Mouse (Mus musculus): ENCODE data around the gene Cadm4. TPM values are rescaled to one million over a fixed set of nuclear protein-coding genes. Genes with fewer than 3 reads are reported as not detected.

Cadm4 gene
- polyA plus RNA-seq, 1 experiment from 2014 or later: 1.8 TPM

DNA sequence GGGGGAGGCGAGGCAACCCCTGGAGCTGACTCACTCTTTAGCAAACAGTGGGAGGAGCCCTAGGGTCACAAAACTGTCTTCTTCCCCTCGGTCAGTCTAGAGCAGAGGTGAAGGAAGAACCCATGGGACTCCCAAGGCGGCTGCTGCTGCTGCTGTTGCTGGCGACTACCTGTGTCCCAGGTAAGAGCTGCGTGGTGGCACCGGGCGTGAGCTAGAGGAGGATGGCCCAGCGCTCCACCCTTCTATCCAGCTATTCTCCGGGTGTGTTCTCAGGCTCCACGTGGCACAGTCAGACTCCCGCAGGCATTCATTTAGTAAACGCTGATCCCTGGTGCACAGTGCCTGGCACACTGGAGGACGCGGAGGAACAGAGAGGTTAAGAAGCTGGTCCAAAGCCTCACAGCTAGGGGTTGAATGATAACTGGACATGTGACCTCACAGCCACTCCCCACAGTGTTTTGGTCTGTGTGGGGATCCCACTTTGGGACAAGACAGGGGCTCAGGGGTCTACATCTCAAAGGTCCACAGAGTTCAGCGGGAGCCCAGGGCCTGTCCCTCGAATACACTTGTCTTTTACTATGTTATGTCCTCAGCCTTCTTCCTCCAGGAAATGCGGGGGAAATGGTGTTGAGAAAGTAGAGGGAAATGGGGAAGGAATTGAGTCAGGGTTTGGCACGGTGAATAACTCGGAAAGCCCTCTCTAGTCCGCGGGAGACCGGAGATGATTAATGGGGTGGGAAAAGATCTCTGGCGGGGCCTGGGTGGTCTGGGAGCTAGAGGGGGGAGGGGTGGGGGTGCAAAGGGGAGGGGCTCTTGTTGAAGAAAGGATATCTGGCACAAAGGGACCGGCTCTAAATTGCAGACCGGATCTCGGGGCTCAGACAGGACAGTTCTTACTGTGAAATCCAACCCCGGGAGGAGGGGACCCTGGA, 19.2 kb upstream of the Cadm4 start, which contains the start of gene Plaur:
Plaur (plus strand) TSS at position 97 of the 932 bp plus-strand sequence.
- peak within 1 kb of the TSS; percentile 54 for H3K4me3 ChIP-seq (ENCODE audit: low read length)
- peaks cover 6% of the 10 kb centered on the region; the same call in 1 of the 2 replicates for H3K36me3 ChIP-seq (ENCODE audit: control insufficient read depth, insufficient read depth, low read length)
- H3K4me1 ChIP-seq (replicated peaks; ENCODE audit: control insufficient read depth, insufficient read depth, low read length): peaks cover 20% of the 10 kb centered on the region
- peak within 1 kb of the TSS; percentile 58 for H3K9ac ChIP-seq (ENCODE audit: low read length)
- peak within 1 kb of the TSS; percentile 63 for H3K4me2 ChIP-seq (ENCODE audit: low read depth, low read length)
- no peaks in the 10 kb centered on the region for H3K9me3 ChIP-seq (ENCODE audit: control insufficient read depth, low read length)
- H3K27me3 ChIP-seq (ENCODE audit: control insufficient read depth, insufficient read depth, low read depth, low read length): no peaks in the 10 kb centered on the region
- peak within 1 kb of the TSS; percentile 92 for H3K27ac ChIP-seq (ENCODE audit: low read length)
- WGBS: 1% methylated on average over 27 of the region's 27 CpGs
- peak; percentile 79 for ATAC-seq (ENCODE audit: low read depth)

DNA sequence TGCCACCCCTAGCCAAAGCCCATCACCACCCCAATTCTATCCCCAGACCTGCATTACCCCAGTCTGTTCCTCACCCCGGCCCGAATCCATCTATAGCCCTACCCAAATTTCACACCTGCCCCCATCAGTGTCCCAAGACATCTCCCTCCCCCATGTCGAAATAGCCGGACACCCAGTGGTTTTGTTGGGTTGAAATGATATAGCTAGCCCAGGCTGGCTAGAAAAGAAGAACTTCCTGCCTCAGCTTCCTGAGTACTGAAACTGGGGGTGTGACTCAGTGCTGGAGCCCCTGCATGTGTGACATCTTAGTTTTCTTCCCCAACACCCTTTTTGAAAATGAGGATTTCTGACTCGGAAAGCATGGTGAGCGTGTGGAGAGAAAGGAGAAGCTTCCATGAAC, 15.0 kb upstream of the Cadm4 start:
- Histone ChIP-seq H3K4me2 (ENCODE audit: low read depth, low read length) (no peak overlapping the region), H3K27me3 (ENCODE audit: control insufficient read depth, insufficient read depth, low read depth, low read length) (no peaks in the 10 kb centered on the region), H3K36me3 (ENCODE audit: control insufficient read depth, insufficient read depth, low read length) (peaks cover 20% of the 10 kb centered on the region), H3K27ac (ENCODE audit: low read length) (no peak overlapping the region), H3K9ac (ENCODE audit: low read length) (no peak overlapping the region), H3K9me3 (ENCODE audit: control insufficient read depth, low read length) (peaks cover 4% of the 10 kb centered on the region), H3K4me1 (replicated peaks; ENCODE audit: control insufficient read depth, insufficient read depth, low read length) (peaks cover 6% of the 10 kb centered on the region), H3K4me3 (ENCODE audit: low read length) (no peak overlapping the region)
- no peak for ATAC-seq (ENCODE audit: low read depth)
- WGBS: 79% methylated on average over 6 of the region's 6 CpGs

DNA sequence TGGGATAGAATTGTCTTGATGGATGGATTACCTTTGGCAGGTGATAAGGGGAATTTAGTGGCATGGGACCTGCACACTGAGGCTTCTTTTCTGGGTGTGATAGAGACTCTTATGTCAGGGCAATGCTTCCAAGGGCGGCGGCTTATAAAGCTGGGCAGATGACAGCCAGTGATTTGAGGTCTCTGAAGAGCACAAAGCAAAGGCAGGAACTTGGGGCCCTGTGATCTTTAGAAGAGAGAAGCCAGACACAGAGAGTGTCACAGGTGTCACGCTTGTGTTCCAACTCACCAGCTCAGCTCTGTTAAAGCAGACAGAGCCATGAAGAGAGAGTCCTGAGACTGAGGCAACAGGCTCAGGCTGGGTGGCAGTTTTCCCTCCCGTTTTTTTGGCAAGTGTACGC, 13.9 kb upstream of the Cadm4 start:
- Histone ChIP-seq H3K27ac (ENCODE audit: low read length) (no peak overlapping the region), H3K4me3 (ENCODE audit: low read length) (no peak overlapping the region), H3K36me3 (ENCODE audit: control insufficient read depth, insufficient read depth, low read length) (peaks cover 31% of the 10 kb centered on the region), H3K9ac (ENCODE audit: low read length) (no peak overlapping the region), H3K27me3 (ENCODE audit: control insufficient read depth, insufficient read depth, low read depth, low read length) (no peaks in the 10 kb centered on the region), H3K4me1 (replicated peaks; ENCODE audit: control insufficient read depth, insufficient read depth, low read length) (peaks cover 3% of the 10 kb centered on the region; the same call in 1 of the 2 replicates), H3K4me2 (ENCODE audit: low read depth, low read length) (no peak overlapping the region), H3K9me3 (ENCODE audit: control insufficient read depth, low read length) (peaks cover 4% of the 10 kb centered on the region)
- 89% methylated on average over 5 of the region's 5 CpGs for WGBS
- no peak for ATAC-seq (ENCODE audit: low read depth)

GRCm38 (mm10) chr7:24469126-24469525, 12.7 kb upstream of the Cadm4 start:
- Histone ChIP-seq H3K36me3 (ENCODE audit: control insufficient read depth, insufficient read depth, low read length) (peaks cover 32% of the 10 kb centered on the region), H3K27me3 (ENCODE audit: control insufficient read depth, insufficient read depth, low read depth, low read length) (no peaks in the 10 kb centered on the region), H3K4me2 (ENCODE audit: low read depth, low read length) (no peak overlapping the region), H3K9me3 (ENCODE audit: control insufficient read depth, low read length) (peaks cover 4% of the 10 kb centered on the region), H3K27ac (ENCODE audit: low read length) (no peak overlapping the region), H3K4me3 (ENCODE audit: low read length) (no peak overlapping the region), H3K9ac (ENCODE audit: low read length) (no peak overlapping the region), H3K4me1 (replicated peaks; ENCODE audit: control insufficient read depth, insufficient read depth, low read length) (0 out of 2 replicates have a peak, but pooled peaks cover 1% of the 10 kb centered on the region)
- 83% methylated on average over 3 of the region's 3 CpGs for WGBS
- no peak for ATAC-seq (ENCODE audit: low read depth)

GRCm38 (mm10) chr7:24470356-24470755, 11.5 kb upstream of the Cadm4 start:
- WGBS: 90% methylated on average over 7 of the region's 7 CpGs
- no peak for ATAC-seq (ENCODE audit: low read depth)
- no peak overlapping the region for H3K27ac ChIP-seq (ENCODE audit: low read length)
- no peaks in the 10 kb centered on the region for H3K27me3 ChIP-seq (ENCODE audit: control insufficient read depth, insufficient read depth, low read depth, low read length)
- peaks cover 4% of the 10 kb centered on the region for H3K9me3 ChIP-seq (ENCODE audit: control insufficient read depth, low read length)
- H3K4me2 ChIP-seq (ENCODE audit: low read depth, low read length): no peak overlapping the region
- peaks cover 32% of the 10 kb centered on the region for H3K36me3 ChIP-seq (ENCODE audit: control insufficient read depth, insufficient read depth, low read length)
- H3K4me3 ChIP-seq (ENCODE audit: low read length): no peak overlapping the region
- no peak overlapping the region for H3K9ac ChIP-seq (ENCODE audit: low read length)
- no peaks in the 10 kb centered on the region for H3K4me1 ChIP-seq (replicated peaks; ENCODE audit: control insufficient read depth, insufficient read depth, low read length)

- Histone ChIP-seq H3K36me3 (ENCODE audit: control insufficient read depth, insufficient read depth, low read length) (peaks cover 27% of the 10 kb centered on the region), H3K27me3 (ENCODE audit: control insufficient read depth, insufficient read depth, low read depth, low read length) (no peaks in the 10 kb centered on the region), H3K27ac (ENCODE audit: low read length) (no peak overlapping the region), H3K4me1 (replicated peaks; ENCODE audit: control insufficient read depth, insufficient read depth, low read length) (no peaks in the 10 kb centered on the region), H3K4me3 (ENCODE audit: low read length) (no peak overlapping the region), H3K9me3 (ENCODE audit: control insufficient read depth, low read length) (peaks cover 4% of the 10 kb centered on the region), H3K4me2 (ENCODE audit: low read depth, low read length) (no peak overlapping the region), H3K9ac (ENCODE audit: low read length) (no peak overlapping the region)
- ATAC-seq (ENCODE audit: low read depth): no peak
- WGBS: 64% methylated on average over 6 of the region's 6 CpGs
These were observed 9.4 kb upstream of the Cadm4 start for GRCm38 (mm10) chr7:24472442-24472841.

GRCm38 (mm10) chr7:24472937-24473336, 8.9 kb upstream of the Cadm4 start:
- Histone ChIP-seq H3K27ac (ENCODE audit: low read length) (no peak overlapping the region), H3K27me3 (ENCODE audit: control insufficient read depth, insufficient read depth, low read depth, low read length) (no peaks in the 10 kb centered on the region), H3K4me3 (ENCODE audit: low read length) (no peak overlapping the region), H3K9ac (ENCODE audit: low read length) (no peak overlapping the region), H3K9me3 (ENCODE audit: control insufficient read depth, low read length) (peaks cover 4% of the 10 kb centered on the region), H3K4me2 (ENCODE audit: low read depth, low read length) (no peak overlapping the region), H3K36me3 (ENCODE audit: control insufficient read depth, insufficient read depth, low read length) (peaks cover 25% of the 10 kb centered on the region), H3K4me1 (replicated peaks; ENCODE audit: control insufficient read depth, insufficient read depth, low read length) (no peaks in the 10 kb centered on the region)
- no peak for ATAC-seq (ENCODE audit: low read depth)
- 77% methylated on average over 7 of the region's 7 CpGs for WGBS

DNA sequence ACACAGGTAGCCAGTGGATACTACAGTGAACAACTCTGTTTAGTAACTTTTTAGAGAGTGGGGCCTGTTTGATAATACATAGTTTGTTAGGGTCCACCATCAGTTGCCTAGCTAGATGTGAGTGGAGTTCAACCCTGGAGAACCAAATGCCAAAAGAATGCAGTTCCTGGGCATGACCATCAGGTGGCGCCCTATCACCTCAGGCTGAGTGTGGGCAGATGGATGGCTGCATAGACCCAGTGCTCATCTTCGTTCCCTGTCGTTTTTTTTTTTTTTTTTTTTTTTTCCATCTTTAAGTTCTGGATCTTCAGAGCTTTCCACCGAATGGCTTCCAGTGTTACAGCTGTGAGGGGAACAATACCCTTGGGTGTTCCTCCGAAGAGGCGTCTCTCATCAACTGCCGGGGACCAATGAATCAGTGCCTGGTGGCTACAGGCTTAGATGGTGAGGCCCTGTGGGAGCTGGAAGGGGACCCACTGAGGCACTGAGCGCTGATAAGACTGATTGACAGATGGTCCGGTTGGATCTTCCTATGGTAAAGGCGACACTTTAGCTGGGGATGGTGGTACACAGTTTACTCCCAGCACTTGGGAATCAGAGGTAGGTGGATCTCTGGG, 7.8 kb upstream of the Cadm4 start:
- Histone ChIP-seq H3K4me1 (replicated peaks; ENCODE audit: control insufficient read depth, insufficient read depth, low read length) (no peaks in the 10 kb centered on the region), H3K9me3 (ENCODE audit: control insufficient read depth, low read length) (peaks cover 2% of the 10 kb centered on the region), H3K36me3 (ENCODE audit: control insufficient read depth, insufficient read depth, low read length) (peaks cover 20% of the 10 kb centered on the region), H3K27ac (ENCODE audit: low read length) (no peak overlapping the region), H3K9ac (ENCODE audit: low read length) (no peak overlapping the region), H3K4me3 (ENCODE audit: low read length) (no peak overlapping the region), H3K27me3 (ENCODE audit: control insufficient read depth, insufficient read depth, low read depth, low read length) (no peaks in the 10 kb centered on the region), H3K4me2 (ENCODE audit: low read depth, low read length) (no peak overlapping the region)
- ATAC-seq (ENCODE audit: low read depth): peak; percentile 13; the same call in 1 of the 2 replicates
- 57% methylated on average over 10 of the region's 10 CpGs for WGBS

- Histone ChIP-seq H3K36me3 (ENCODE audit: control insufficient read depth, insufficient read depth, low read length) (peaks cover 14% of the 10 kb centered on the region), H3K9me3 (ENCODE audit: control insufficient read depth, low read length) (no peaks in the 10 kb centered on the region; the same call in 1 of the 2 replicates), H3K27ac (ENCODE audit: low read length) (no peak overlapping the region), H3K4me3 (ENCODE audit: low read length) (no peak overlapping the region), H3K4me1 (replicated peaks; ENCODE audit: control insufficient read depth, insufficient read depth, low read length) (no peaks in the 10 kb centered on the region), H3K4me2 (ENCODE audit: low read depth, low read length) (no peak overlapping the region), H3K9ac (ENCODE audit: low read length) (no peak overlapping the region), H3K27me3 (ENCODE audit: control insufficient read depth, insufficient read depth, low read depth, low read length) (no peaks in the 10 kb centered on the region; the same call in 1 of the 2 replicates)
- peak; percentile 19; the same call in 1 of the 2 replicates for ATAC-seq (ENCODE audit: low read depth)
- 55% methylated on average over 21 of the region's 21 CpGs for WGBS
These were observed 6.9 kb upstream of the Cadm4 start for GRCm38 (mm10) chr7:24474811-24475506.
